Mouse (Mus musculus) heart, embryonic 16.5 days (tissue): ENCODE data around the gene Rad51b. TPM values are rescaled to one million over a fixed set of nuclear protein-coding genes. Genes with fewer than 3 reads are reported as not detected.

ENCODE experiments used
- ATAC-seq: fragments of 200-750 bp; cut with Nextera tagmentation; replicated peaks from 2 replicates; pipeline ENCODE4 v1.8.0; 2017; ENCODE audit warnings: moderate number of reproducible peaks; ENCODE audit not compliant: insufficient read depth, low FRiP score; ENCODE audit errors: extremely low read depth
- H3K27ac ChIP-seq: fragments of 300-500 bp; sonication (generic); 2 replicates; pipeline ENCODE4 v1.5.1; 2014; ENCODE audit warnings: mild to moderate bottlenecking, low read length, control low read depth, moderate library complexity
- H3K27me3 ChIP-seq: fragments of 300-500 bp; sonication (generic); 2 replicates; pipeline ENCODE4 v1.6.1; 2014; ENCODE audit warnings: low read length, mixed read lengths; ENCODE audit not compliant: control insufficient read depth, insufficient read depth
- H3K36me3 ChIP-seq: fragments of 300-500 bp; sonication (generic); 2 replicates; pipeline ENCODE4 v1.6.1; 2014; ENCODE audit not compliant: control insufficient read depth, insufficient read depth
- H3K4me1 ChIP-seq: fragments of 300-500 bp; sonication (generic); 2 replicates; pipeline ENCODE4 v1.6.1; 2014; ENCODE audit warnings: low read length, mixed read lengths; ENCODE audit not compliant: control insufficient read depth, insufficient read depth
- H3K4me2 ChIP-seq: fragments of 300-500 bp; sonication (generic); 2 replicates; pipeline ENCODE4 v1.6.1; 2014; ENCODE audit warnings: low read depth, mild to moderate bottlenecking, control low read depth, low read length
- H3K4me3 ChIP-seq: fragments of 300-500 bp; sonication (generic); 2 replicates; pipeline ENCODE4 v1.5.1; 2014; ENCODE audit warnings: mild to moderate bottlenecking, control low read depth, low read length
- H3K9ac ChIP-seq: fragments of 300-500 bp; sonication (generic); 2 replicates; pipeline ENCODE4 v1.6.1; 2014; ENCODE audit warnings: low read length, control low read depth
- H3K9me3 ChIP-seq: fragments of 300-500 bp; sonication (generic); replicated peaks from 2 replicates; pipeline ENCODE4 v1.6.1; 2016; ENCODE audit warnings: low read length; ENCODE audit not compliant: control insufficient read depth
- WGBS: fragments of 180-500 bp; shearing (Covaris S2); extraction: QIAGEN DNeasy Blood & Tissue Kit; methylation state at CpG from one replicate; pipeline ENCODE4 v1.1.7; 2014; 5-methylcytosine and 5-hydroxymethylcytosine counted together
- polyA plus RNA-seq: library from polyadenylated mRNA; unstranded; fragments of >200 nt; fragmentation: Nextera tagmentation; extraction: Ambion mirVana; gene quantifications from 2 replicates; pipeline ENCODE4 v1.2.1, GENCODE M21; 2015

The Rad51b gene
- polyA plus RNA-seq, 1 experiment from 2014 or later: 5.0 TPM

- Histone ChIP-seq H3K9ac (no peak overlapping the region), H3K27ac (peak overlapping the region; percentile 56), H3K4me3 (no peak overlapping the region), H3K27me3 (no peaks in the 10 kb centered on the region), H3K4me2 (no peak overlapping the region), H3K36me3 (no peaks in the 10 kb centered on the region), H3K9me3 (no peaks in the 10 kb centered on the region), H3K4me1 (peaks cover 24% of the 10 kb centered on the region)
- 35% methylated on average over 3 of the region's 3 CpGs for WGBS
- ATAC-seq: no peak
These were observed 386.3 kb downstream of the Rad51b start for GRCm38 (mm10) chr12:79683350-79683749.

- Histone ChIP-seq H3K27ac (no peak overlapping the region; the same call in 1 of the 2 replicates), H3K4me2 (no peak overlapping the region), H3K36me3 (no peaks in the 10 kb centered on the region), H3K27me3 (no peaks in the 10 kb centered on the region), H3K4me3 (no peak overlapping the region), H3K9ac (no peak overlapping the region), H3K9me3 (no peaks in the 10 kb centered on the region), H3K4me1 (peaks cover 23% of the 10 kb centered on the region)
- ATAC-seq: no peak
- WGBS: 45% methylated on average over 4 of the region's 4 CpGs
These were observed 386.7 kb downstream of the Rad51b start for GRCm38 (mm10) chr12:79683759-79684158.

- H3K9ac ChIP-seq: no peak overlapping the region
- no peaks in the 10 kb centered on the region for H3K36me3 ChIP-seq
- WGBS: 94% methylated on average over 2 of the region's 2 CpGs
- no peak overlapping the region for H3K27ac ChIP-seq
- H3K27me3 ChIP-seq: no peaks in the 10 kb centered on the region
- no peaks in the 10 kb centered on the region for H3K9me3 ChIP-seq
- ATAC-seq: no peak
- H3K4me2 ChIP-seq: no peak overlapping the region
- H3K4me3 ChIP-seq: no peak overlapping the region
- H3K4me1 ChIP-seq: peaks cover 17% of the 10 kb centered on the region
These were observed 387.3 kb downstream of the Rad51b start for GRCm38 (mm10) chr12:79684338-79684737.

- Histone ChIP-seq H3K9ac (no peak overlapping the region), H3K4me3 (no peak overlapping the region), H3K9me3 (no peaks in the 10 kb centered on the region), H3K4me1 (peaks cover 3% of the 10 kb centered on the region; the same call in 1 of the 2 replicates), H3K27me3 (no peaks in the 10 kb centered on the region), H3K36me3 (no peaks in the 10 kb centered on the region), H3K4me2 (no peak overlapping the region), H3K27ac (no peak overlapping the region)
- 80% methylated on average over 9 of the region's 9 CpGs for WGBS
- no peak for ATAC-seq
These were observed 389.7 kb downstream of the Rad51b start for GRCm38 (mm10) chr12:79686594-79687325.

- no peak for ATAC-seq
- Histone ChIP-seq H3K4me1 (peaks cover 14% of the 10 kb centered on the region), H3K4me2 (no peak overlapping the region), H3K9me3 (no peaks in the 10 kb centered on the region), H3K27ac (no peak overlapping the region), H3K4me3 (no peak overlapping the region), H3K36me3 (no peaks in the 10 kb centered on the region), H3K27me3 (no peaks in the 10 kb centered on the region), H3K9ac (no peak overlapping the region)
- 69% methylated on average over 7 of the region's 7 CpGs for WGBS
These were observed 390.8 kb downstream of the Rad51b start for GRCm38 (mm10) chr12:79687683-79688386.

GRCm38 (mm10) chr12:79689299-79689698 is 392.2 kb downstream of the Rad51b start:
- no peak for ATAC-seq
- H3K4me1 ChIP-seq: peaks cover 15% of the 10 kb centered on the region
- no peak overlapping the region for H3K4me2 ChIP-seq
- H3K27ac ChIP-seq: no peak overlapping the region
- H3K9ac ChIP-seq: no peak overlapping the region
- no peaks in the 10 kb centered on the region for H3K36me3 ChIP-seq
- 89% methylated on average over 8 of the region's 8 CpGs for WGBS
- H3K27me3 ChIP-seq: no peaks in the 10 kb centered on the region
- no peaks in the 10 kb centered on the region for H3K9me3 ChIP-seq
- no peak overlapping the region for H3K4me3 ChIP-seq

- H3K27me3 ChIP-seq: no peaks in the 10 kb centered on the region
- no peaks in the 10 kb centered on the region for H3K36me3 ChIP-seq
- peak overlapping the region; percentile 16; the same call in 1 of the 2 replicates for H3K27ac ChIP-seq
- no peak overlapping the region for H3K4me3 ChIP-seq
- H3K4me2 ChIP-seq: no peak overlapping the region; the same call in 1 of the 2 replicates
- 40% methylated on average over 14 of the region's 14 CpGs for WGBS
- H3K4me1 ChIP-seq: peaks cover 15% of the 10 kb centered on the region
- ATAC-seq: no peak
- H3K9me3 ChIP-seq: no peaks in the 10 kb centered on the region
- no peak overlapping the region for H3K9ac ChIP-seq
These were observed 395.1 kb downstream of the Rad51b start for GRCm38 (mm10) chr12:79691929-79692862.

- 83% methylated on average over 3 of the region's 3 CpGs for WGBS
- no peak overlapping the region for H3K4me2 ChIP-seq
- no peaks in the 10 kb centered on the region for H3K9me3 ChIP-seq
- no peak overlapping the region for H3K9ac ChIP-seq
- H3K36me3 ChIP-seq: no peaks in the 10 kb centered on the region
- H3K4me3 ChIP-seq: no peak overlapping the region
- H3K4me1 ChIP-seq: peaks cover 15% of the 10 kb centered on the region
- H3K27me3 ChIP-seq: no peaks in the 10 kb centered on the region
- ATAC-seq: no peak
- no peak overlapping the region for H3K27ac ChIP-seq
These were observed 398.9 kb downstream of the Rad51b start for GRCm38 (mm10) chr12:79695832-79696434.
